Comparison of ENCODE assay signal across 13 mouse cellular contexts in the genomic region with DNA sequence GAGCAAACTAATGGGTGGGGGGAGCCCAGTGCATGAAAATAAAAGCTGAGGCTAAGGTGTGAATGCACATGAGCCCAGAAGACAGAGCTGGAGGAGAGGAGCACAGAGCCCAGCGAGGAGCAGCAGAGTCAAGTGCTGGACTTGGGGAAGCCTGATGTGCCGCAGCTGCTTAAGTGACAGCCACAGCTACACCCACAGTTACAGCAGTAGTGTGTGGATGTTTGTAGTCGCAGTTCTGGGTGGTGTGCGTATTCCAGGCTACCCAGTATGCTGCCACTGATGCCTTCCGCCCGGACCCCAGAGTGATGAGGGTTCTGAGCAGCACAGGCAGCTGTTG.
A peak's percentile ranks its signal among the peaks of the same experiment; 100 is the strongest.
DNase-seq lines count a peak whose midpoint lies in the region; ATAC-seq and TF ChIP-seq lines count a peak whose summit lies in the region.
"Had no signal": no experiment of that assay in that cellular context is flagged by ENCODE, and none has a peak within 500 bp of the region (broad histone marks: within the 10 kb centered on the region; RNA-seq: fewer than 3 reads in every experiment).

No protein-coding gene starts in this region.

- intact Hi-C loops in heart, adult 2 months (cut with DNase I) = no loop called here
- intact Hi-C loops in gastrocnemius, postnatal 36 days (cut with DNase I) = no loop called here

- WGBS in heart, adult 2 months = 51% methylated on average over 6 of the region's 6 CpGs
- 76% methylated on average over 6 of the region's 6 CpGs for WGBS in thymus, adult 2 months
- whole genome bisulfite sequencing in intestine, postnatal 0 days = 67% methylated on average over 6 of the region's 6 CpGs
- 88% methylated on average over 6 of the region's 6 CpGs for WGBS in forebrain, embryonic 12.5 days

- no peak for TF ChIP-seq EP300 in heart, adult 2 months (IDR thresholded peaks at IDR 0.05; ENCODE audit: insufficient read depth, low read depth, low read length)

- no peak overlapping the region for H3K9ac ChIP-seq in heart, adult 2 months (ENCODE audit: low read depth, low read length)
- no peak overlapping the region for H3K9ac ChIP-seq in intestine, postnatal 0 days (ENCODE audit: low read depth, low read length)
- no peak overlapping the region for H3K9ac ChIP-seq in forebrain, embryonic 12.5 days
- H3K9ac ChIP-seq: hindbrain, embryonic 15.5 days had no signal

- ATAC-seq in intestine, postnatal 0 days = no peak
- ATAC-seq in forebrain, embryonic 12.5 days (ENCODE audit: low FRiP score) = no peak

- TF ChIP-seq POLR2A in heart, adult 2 months (IDR thresholded peaks at IDR 0.05; ENCODE audit: insufficient read depth, low read depth, low read length) = no peak
- no peak for TF ChIP-seq POLR2A in thymus, adult 2 months (IDR thresholded peaks at IDR 0.05; ENCODE audit: control insufficient read depth, extremely low read depth, insufficient read depth, low read length, poor library complexity)

- H3K4me2 ChIP-seq in intestine, postnatal 0 days (replicated peaks; ENCODE audit: low read depth) = no peak overlapping the region
- H3K4me2 ChIP-seq in forebrain, embryonic 12.5 days = no peak overlapping the region
- H3K4me2 ChIP-seq: hindbrain, embryonic 15.5 days; midbrain, embryonic 11.5 days had no signal

- H3K9me3 ChIP-seq in intestine, postnatal 0 days (ENCODE audit: control insufficient read depth) = no peaks in the 10 kb centered on the region
- no peaks in the 10 kb centered on the region for H3K9me3 ChIP-seq in forebrain, embryonic 12.5 days
- H3K9me3 ChIP-seq: hindbrain, embryonic 15.5 days had no signal

- peak overlapping the region; percentile 47 for H3K27ac ChIP-seq in heart, adult 2 months
- peak overlapping the region; percentile 92 for H3K27ac ChIP-seq in thymus, adult 2 months (ENCODE audit: control insufficient read depth, insufficient read depth, low read length)
- peak overlapping the region; percentile 50 for H3K27ac ChIP-seq in intestine, postnatal 0 days (ENCODE audit: low read depth, low read length)
- no peak overlapping the region for H3K27ac ChIP-seq in forebrain, embryonic 12.5 days
- H3K27ac ChIP-seq: hindbrain, embryonic 15.5 days had no signal

- H3K27me3 ChIP-seq in heart, adult 2 months (ENCODE audit: control insufficient read depth, insufficient read depth, low read length) = no peaks in the 10 kb centered on the region
- H3K27me3 ChIP-seq in thymus, adult 2 months (ENCODE audit: control insufficient read depth, insufficient read depth, low read length) = no peaks in the 10 kb centered on the region
- H3K27me3 ChIP-seq in intestine, postnatal 0 days (replicated peaks; ENCODE audit: control insufficient read depth, insufficient read depth, low read length) = no peaks in the 10 kb centered on the region
- no peaks in the 10 kb centered on the region for H3K27me3 ChIP-seq in forebrain, embryonic 12.5 days
- H3K27me3 ChIP-seq: CH12.LX; hindbrain, embryonic 15.5 days had no signal

- peaks cover 42% of the 10 kb centered on the region for H3K4me1 ChIP-seq in heart, adult 2 months (ENCODE audit: control insufficient read depth, insufficient read depth, low read length)
- peaks cover 43% of the 10 kb centered on the region for H3K4me1 ChIP-seq in thymus, adult 2 months (replicated peaks; ENCODE audit: control insufficient read depth, insufficient read depth, low read length)
- H3K4me1 ChIP-seq in intestine, postnatal 0 days (replicated peaks; ENCODE audit: control insufficient read depth, insufficient read depth, low read length) = peaks cover 15% of the 10 kb centered on the region
- H3K4me1 ChIP-seq in forebrain, embryonic 12.5 days = peaks cover 5% of the 10 kb centered on the region; the same call in 1 of the 2 replicates

- no peaks in the 10 kb centered on the region for H3K79me2 ChIP-seq in heart, adult 2 months (replicated peaks; ENCODE audit: control insufficient read depth, insufficient read depth, low read length)

- peaks cover 37% of the 10 kb centered on the region for H3K36me3 ChIP-seq in heart, adult 2 months (ENCODE audit: control insufficient read depth, insufficient read depth, low read length)
- no peaks in the 10 kb centered on the region for H3K36me3 ChIP-seq in thymus, adult 2 months (ENCODE audit: control insufficient read depth, insufficient read depth, low read length)
- H3K36me3 ChIP-seq in intestine, postnatal 0 days (ENCODE audit: control insufficient read depth, insufficient read depth) = no peaks in the 10 kb centered on the region
- H3K36me3 ChIP-seq in forebrain, embryonic 12.5 days (replicated peaks) = no peaks in the 10 kb centered on the region
- H3K36me3 ChIP-seq: hindbrain, embryonic 15.5 days had no signal

- no peak for TF ChIP-seq CTCF in heart, adult 2 months (IDR thresholded peaks at IDR 0.05)
- TF ChIP-seq CTCF in thymus, adult 2 months (IDR thresholded peaks at IDR 0.05; ENCODE audit: borderline replicate concordance, control insufficient read depth, extremely low read depth, insufficient read depth, low read length, poor library complexity) = no peak
- TF ChIP-seq CTCF in intestine, postnatal 0 days (IDR thresholded peaks at IDR 0.05; ENCODE audit: low read depth) = no peak

- peak; percentile 42 to 53 for DNase-seq in heart, adult 2 months
- no peak for DNase-seq in heart, postnatal 4 days
- DNase-seq in thymus, adult 2 months = no peak
- DNase-seq in thymus, postnatal 10 days (ENCODE audit: low spot score in 2 of 2) = no peak
- DNase-seq in thymus, postnatal 36 days = peak; percentile 21 to 32
- no peak for DNase-seq in gastrocnemius, postnatal 36 days
- DNase-seq: right cerebral cortex, adult 18-20 months had no signal

- H3K4me3 ChIP-seq in heart, adult 2 months = no peak overlapping the region
- H3K4me3 ChIP-seq in thymus, adult 2 months (ENCODE audit: control insufficient read depth, insufficient read depth, low read length) = no peak overlapping the region
- no peak overlapping the region for H3K4me3 ChIP-seq in intestine, postnatal 0 days (ENCODE audit: low read depth, low read length)
- no peak overlapping the region for H3K4me3 ChIP-seq in forebrain, embryonic 12.5 days (replicated peaks)
- H3K4me3 ChIP-seq: erythroblast, embryonic 14.5 days; hindbrain, embryonic 15.5 days had no signal

Comparison
In these comparisons a context has a peak if more than half of its experiments do, and no peak if none do; other contexts are left out.
1. DNase-seq: peak in heart, adult 2 months (2 of 2) and thymus, postnatal 36 days (2 of 2); none in heart, postnatal 4 days (single experiment), thymus, adult 2 months (single experiment), thymus, postnatal 10 days (0 of 2) and gastrocnemius, postnatal 36 days (0 of 2).